Mouse (Mus musculus) urinary bladder, adult 2 months (tissue): ENCODE results near the gene Rap2a. TPM values are rescaled to one million over a fixed set of nuclear protein-coding genes. Genes with fewer than 3 reads are reported as not detected.

Experiments
- DNase-seq: peaks from one replicate; pipeline ENCODE4 v3.0.0; 2022; ENCODE audit warnings: low spot score
- polyA plus RNA-seq: library from polyadenylated mRNA; depleted of rRNA; stranded (reverse); fragments of >200 nt; gene quantifications from 2 replicates; pipeline ENCODE4 v1.2.3, GENCODE M21; 2012; rRNA removed

The Rap2a gene
- polyA plus RNA-seq, 1 experiment = 21.0 TPM

- DNase-seq = no peak
These were observed 64.2 kb downstream of the Rap2a start for GRCm38 (mm10) chr14:120542445-120542844.

DNA sequence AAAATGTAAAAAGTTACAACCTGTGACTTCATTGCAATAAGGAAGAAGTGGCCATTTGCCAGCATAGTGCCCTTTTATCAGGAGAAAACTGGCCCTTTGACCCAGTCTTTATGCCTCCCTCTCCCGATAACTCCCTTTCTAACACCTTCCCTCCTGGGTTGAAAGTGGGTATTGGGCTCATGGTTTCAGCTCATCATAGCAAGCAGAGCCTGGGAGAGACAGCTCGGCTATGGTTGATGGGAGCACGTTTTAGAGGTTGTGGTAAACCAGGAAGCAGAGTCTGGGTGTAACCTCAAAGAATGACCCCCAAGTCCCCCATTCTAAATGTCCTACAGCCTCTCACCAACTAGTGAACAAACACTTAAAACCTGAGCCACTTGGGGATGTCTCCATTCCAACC lies 64.7 kb downstream of the Rap2a start:
- no peak for DNase-seq

GRCm38 (mm10) chr14:120543846-120544245 lies 65.6 kb downstream of the Rap2a start:
- DNase-seq = no peak

- DNase-seq = no peak
These were observed 66.3 kb downstream of the Rap2a start for GRCm38 (mm10) chr14:120544495-120544894.

DNA sequence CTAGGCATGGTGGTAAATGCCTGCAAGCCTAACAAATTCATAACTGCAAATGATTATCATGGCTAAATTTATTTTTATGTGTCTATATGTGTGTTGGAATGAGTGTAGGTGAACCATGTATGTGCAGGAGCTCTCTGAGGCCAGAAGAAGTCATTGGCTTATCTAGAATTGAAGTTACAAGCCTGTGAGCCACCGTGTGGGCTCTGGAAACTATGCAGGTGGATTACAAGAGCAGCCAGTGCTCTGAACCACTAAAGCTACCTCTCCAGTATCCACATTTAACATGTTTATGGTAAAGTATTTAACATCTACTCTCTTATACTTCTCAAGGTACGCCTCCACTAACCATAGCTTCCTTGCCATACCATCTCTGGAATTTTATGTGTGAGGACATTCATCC lies 66.7 kb downstream of the Rap2a start:
- no peak for DNase-seq

Other genes with a start within 250 kb of the Rap2a start
- 161 and 178 TPM in 2 replicates for gene Mbnl2, start 202.8 kb upstream of the Rap2a start, polyA plus RNA-seq